Comparison of ENCODE assay signal across 8 mouse cellular contexts in genomic region chr7:97842806-97843570, GRCm38 (mm10). TPM values are rescaled to one million over a fixed set of nuclear protein-coding genes. Genes with fewer than 3 reads are reported as not detected.
DNase-seq lines count a peak whose midpoint lies in the region; ATAC-seq lines count a peak whose summit lies in the region.

No protein-coding gene starts in this region.

- peak overlapping the region; percentile 74 for H3K4me2 ChIP-seq in intestine, embryonic 15.5 days (replicated peaks)

- DNase-seq in adrenal gland, postnatal 10 days, result peak; percentile 81
- DNase-seq in embryo, embryonic 9.5 days (ENCODE audit: extremely low spot score), result peak; percentile 81
- peak; percentile 32 to 56 for DNase-seq in gastrocnemius, postnatal 4 days (ENCODE audit: low spot score in 2 of 2)
- peak; percentile 86 to 90 for DNase-seq in left cerebral cortex, postnatal 25 days (ENCODE audit: low spot score in 2 of 2)
- DNase-seq in mesoderm, embryonic 11.5 days (ENCODE audit: low read depth, low spot score), result peak; percentile 85
- peak; percentile 77 to 83 for DNase-seq in right cerebral cortex, postnatal 36 days (ENCODE audit: low spot score in 2 of 2)
- peak; percentile 60 to 62 for DNase-seq in urinary bladder, postnatal 4 days (ENCODE audit: low spot score in 2 of 2)

- no peaks in the 10 kb centered on the region for H3K27me3 ChIP-seq in intestine, embryonic 15.5 days (replicated peaks)

- intact Hi-C loops in left cerebral cortex, postnatal 25 days (cut with DNase I), result loop anchor here (1.0 to 2.0 kb wide), 2 partner anchors 78 to 94 kb away; no protein-coding TSS in a partner anchor

- peak; percentile 93 for ATAC-seq in intestine, embryonic 15.5 days

- H3K27ac ChIP-seq in intestine, embryonic 15.5 days, result peak overlapping the region; percentile 63

- peaks cover 10% of the 10 kb centered on the region; the same call in 1 of the 2 replicates for H3K4me1 ChIP-seq in intestine, embryonic 15.5 days (replicated peaks)

- peak overlapping the region; percentile 42 for H3K4me3 ChIP-seq in intestine, embryonic 15.5 days (replicated peaks)

- H3K9me3 ChIP-seq in intestine, embryonic 15.5 days, result no peaks in the 10 kb centered on the region

- H3K9ac ChIP-seq in intestine, embryonic 15.5 days, result peak overlapping the region; percentile 59

- H3K36me3 ChIP-seq in intestine, embryonic 15.5 days, result no peaks in the 10 kb centered on the region

- 5% methylated on average over 22 of the region's 22 CpGs for WGBS in intestine, embryonic 15.5 days

RNA-seq across cellular contexts. Expression of gene Pak1, which starts 54.6 kb away (rescaled TPM):
- 10 to 100 TPM; 17.7 to 20.7 TPM for total RNA-seq in adrenal gland, postnatal 10 days (2021)
- 100 to 1,000 TPM; 123 to 124 TPM for total RNA-seq in gastrocnemius, postnatal 4 days (2021)
- 32.7 and 33.0 TPM in 2 replicates for polyA plus RNA-seq in intestine, embryonic 15.5 days (2015; fragmentation: Nextera tagmentation; extraction: Ambion mirVana)
- total RNA-seq in left cerebral cortex, postnatal 25 days (2021), result 100 to 1,000 TPM; 401 to 458 TPM

Comparison
In these comparisons a context has a peak if more than half of its experiments do, and no peak if none do; other contexts are left out.
1. Peak in every context shown above with its lines: DNase-seq, ATAC-seq, H3K4me3 ChIP-seq and H3K27ac ChIP-seq.
2. RNA of gene Pak1, which starts 54.6 kb away (total RNA-seq): 401 to 458 TPM in left cerebral cortex, postnatal 25 days and 123 to 124 TPM in gastrocnemius, postnatal 4 days; 17.7 to 20.7 TPM in adrenal gland, postnatal 10 days; every median in the first group is over 4 times any median in the second.